Mouse (Mus musculus) induced T-regulatory cell, adult 2 months (primary cell): Measurements from ENCODE around the gene Gm47995.
A peak's percentile ranks its signal among the peaks of the same experiment; 100 is the strongest.
"Not testable (repeated sequence)": the region's sequence is repeated elsewhere in the genome, so short reads cannot be mapped to it uniquely, and the experiment has no call there.

Experiments used
- DNase-seq: peaks from one replicate; pipeline ENCODE4 v3.0.0-alpha.2; 2012; ENCODE audit warnings: low read depth

Gene Gm47995

DNA sequence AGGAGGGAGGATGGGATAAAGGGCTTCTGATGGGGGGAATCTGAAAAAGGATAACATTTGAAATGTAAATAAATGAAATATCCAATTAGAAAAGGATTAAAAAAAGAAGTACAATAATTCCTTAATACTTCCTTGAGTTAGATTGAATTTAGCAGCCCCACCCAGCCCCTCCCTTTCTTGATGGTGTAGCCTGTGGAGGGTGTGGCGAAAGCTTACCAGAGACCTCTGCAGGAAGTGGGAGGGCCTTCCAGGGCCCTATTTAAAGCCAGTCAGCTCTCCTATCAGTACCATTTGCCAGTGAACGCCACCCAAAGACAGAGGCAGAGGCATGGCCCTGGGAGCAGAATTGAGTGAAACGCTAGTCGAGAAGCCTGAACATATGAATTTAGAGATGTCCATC, at the start of gene Gm47995:
Gene Gm47995, plus strand, starts transcription at position 329 of the 400 bp plus-strand sequence.
- DNase-seq, result peak; percentile 11

DNA sequence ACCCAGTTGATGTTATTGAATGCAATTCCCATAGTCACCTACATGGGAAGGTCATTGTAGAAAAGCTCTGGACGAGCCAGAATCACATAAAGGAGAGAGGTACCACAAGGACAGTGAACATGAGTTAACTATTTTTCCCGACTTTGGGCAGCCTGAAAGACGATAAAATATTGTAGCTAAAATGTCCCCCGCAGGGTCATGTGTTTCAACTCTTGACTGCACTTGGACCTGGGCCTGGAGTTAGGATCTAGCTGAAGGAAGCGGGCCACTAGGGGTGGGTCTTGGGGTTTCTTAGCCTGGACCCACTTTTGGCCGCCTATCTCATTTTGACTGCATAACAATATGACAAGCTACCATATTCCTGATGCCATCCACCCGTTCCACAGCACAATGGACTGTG, 48.0 kb upstream of the Gm47995 start:
- no peak for DNase-seq

DNA sequence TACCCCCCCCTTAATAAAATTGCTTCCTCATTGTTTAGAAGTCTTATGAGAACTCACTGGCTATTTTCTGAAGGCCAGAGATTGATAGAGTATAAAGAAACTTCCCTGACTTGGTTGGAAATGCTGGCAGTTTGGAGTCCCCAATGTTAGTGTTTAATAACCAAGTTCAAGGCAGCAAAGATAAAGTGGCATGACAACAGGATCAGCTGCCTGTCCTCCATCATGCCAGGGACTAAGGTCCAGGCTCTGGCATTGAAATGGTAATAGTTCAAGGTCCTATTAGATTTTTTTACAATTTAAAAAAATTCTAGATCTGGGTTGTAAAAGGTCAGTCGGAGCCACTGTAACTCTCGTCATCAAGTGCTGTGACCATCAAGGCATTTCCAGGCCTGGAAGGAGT, 47.2 kb upstream of the Gm47995 start:
- no peak for DNase-seq

DNA sequence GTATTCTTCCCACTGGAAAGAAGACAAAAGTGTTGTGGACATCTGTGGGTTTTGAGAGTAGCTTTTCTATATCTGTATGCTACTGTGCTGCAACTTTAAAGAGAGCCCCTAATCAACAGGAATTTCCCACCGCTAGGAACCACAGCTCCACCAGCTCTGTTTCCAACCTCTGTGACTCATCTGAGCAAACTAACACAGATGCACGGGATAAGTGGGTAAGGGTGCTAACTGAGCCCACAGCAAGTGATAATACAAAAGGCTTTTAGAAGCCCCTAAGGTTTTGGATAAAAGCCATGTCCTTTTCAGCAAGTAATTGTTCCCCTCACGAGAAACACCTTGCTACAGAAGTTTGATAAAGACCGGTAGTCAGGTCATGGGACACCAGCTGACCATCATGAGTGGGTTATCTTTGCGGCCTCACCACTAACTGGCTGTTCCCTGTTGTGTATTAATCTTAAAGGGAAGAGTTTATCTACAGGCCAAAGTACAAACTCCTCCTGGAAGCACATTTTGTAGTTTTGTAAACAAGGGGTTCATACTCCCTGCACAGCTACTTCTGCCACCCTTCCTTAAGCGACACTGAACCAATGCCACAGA, 45.1 kb upstream of the Gm47995 start:
- DNase-seq, result no peak

DNA sequence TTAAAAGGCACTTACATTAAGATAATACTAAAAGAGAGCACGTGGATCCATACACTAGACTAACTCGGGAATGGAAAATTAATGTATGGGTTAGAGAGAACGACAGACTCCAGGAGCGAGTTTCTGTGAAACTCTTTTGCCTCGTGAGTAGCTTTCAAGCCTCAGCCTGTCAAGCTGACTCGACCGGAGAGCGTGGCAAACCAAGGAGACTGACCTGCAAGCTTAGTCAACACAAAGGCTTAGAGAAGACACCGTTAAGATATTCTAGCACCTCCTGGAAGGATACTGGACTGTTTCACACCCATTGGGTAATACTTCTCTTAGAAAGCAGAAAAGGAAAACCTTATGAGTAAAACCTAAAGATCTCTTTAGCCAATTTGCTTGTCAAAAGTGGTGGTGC, 44.1 kb upstream of the Gm47995 start:
- DNase-seq, result not testable (repeated sequence)

DNA sequence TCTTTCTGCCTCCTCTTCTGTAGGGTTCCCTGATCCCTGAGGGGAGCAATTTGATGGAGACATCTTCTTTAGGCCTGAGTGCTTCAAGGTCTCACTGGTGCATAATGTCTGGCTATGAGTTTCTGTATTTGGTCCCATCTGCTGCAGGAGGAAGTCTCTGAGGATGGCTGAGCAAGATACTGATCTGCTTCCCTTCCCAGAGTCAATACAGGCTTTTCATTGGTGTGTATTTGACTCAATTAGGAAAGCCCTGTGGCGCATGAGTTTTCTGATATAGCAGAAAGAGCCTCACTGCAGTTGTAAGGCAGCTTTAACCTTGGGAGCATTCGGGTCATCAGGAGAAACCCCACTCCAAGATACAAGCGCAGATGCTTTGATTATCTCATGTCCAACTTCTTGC, 42.1 kb upstream of the Gm47995 start:
- DNase-seq, result no peak

DNA sequence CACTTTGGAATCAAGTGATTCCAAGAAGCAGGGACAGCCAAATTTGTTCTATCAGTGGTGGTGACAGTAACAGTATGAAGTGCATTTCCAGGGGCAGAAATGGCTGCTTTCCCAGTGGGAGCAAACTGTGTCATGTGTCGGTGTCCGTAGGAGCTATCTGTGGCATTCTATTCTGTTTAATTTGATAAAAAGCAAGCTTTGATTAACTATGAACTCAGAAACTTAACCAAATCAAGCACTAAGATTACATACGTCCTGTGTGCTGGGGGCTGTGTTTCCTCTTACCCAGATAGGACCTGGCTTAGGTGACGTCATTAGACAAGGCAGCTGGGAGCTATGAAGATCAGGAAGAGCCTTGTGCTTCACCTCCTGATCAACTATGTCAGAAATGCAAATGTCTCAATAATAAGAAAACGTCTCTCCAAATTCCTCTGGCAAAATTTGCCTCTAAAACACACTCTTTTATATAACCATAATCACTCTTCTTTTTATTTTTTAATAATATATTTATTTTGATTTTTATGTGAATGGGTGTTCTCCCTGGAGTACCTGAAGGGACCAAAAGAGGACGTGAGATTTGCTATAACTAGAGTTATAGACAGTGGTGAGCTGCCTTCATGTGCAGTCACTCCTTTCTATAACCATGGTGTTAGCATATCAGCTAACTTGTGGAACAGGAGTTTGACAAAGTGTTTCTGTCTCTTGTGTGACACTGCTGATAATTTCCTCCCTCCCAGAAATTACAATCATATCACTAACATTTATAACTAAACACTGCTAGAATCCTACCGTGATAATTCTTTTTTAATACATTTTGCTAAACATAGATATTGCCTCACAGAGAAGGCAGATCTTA, 41.2 kb upstream of the Gm47995 start:
- DNase-seq, result no peak

DNA sequence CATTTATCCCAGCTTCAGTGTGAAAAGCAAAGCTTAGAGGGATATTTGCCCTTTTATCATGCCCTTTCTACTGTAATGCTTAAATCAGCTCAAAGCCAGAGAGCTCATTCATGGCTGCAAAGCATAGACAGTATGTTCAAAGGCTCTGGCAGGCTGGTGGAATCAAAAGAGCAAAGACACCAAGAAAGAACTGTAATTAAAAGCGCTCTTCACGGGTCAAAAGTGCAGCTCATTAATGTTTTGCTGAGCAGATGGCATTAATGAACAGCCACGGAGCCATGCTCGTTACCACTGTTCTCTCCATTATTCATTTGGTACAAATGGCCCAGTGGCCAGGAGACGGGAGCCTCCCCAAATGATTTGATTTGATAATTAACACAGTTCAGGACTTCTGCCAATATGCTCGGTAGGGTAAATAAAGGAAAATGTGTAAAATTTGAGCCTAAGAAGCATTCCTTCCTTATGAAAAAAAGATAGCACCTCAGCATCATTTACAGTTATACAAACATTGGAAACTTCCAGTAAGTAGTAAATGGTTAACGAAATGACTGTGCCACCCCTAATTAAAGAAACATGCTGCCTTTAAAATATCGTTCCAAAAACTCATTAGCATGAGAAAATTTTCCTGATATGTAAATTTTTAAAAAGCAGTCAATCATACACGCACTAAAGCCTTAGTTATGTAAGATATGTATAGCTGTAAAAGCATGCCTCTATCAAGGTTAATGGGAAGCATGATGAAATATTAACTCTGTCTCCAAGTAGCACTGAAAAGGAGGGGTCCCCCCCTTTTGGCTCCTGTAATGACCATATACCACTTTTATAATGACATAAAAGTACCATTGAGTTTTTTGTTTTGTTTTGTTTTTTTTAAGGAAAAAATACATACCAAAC, 40.0 kb upstream of the Gm47995 start:
- DNase-seq, result no peak

DNA sequence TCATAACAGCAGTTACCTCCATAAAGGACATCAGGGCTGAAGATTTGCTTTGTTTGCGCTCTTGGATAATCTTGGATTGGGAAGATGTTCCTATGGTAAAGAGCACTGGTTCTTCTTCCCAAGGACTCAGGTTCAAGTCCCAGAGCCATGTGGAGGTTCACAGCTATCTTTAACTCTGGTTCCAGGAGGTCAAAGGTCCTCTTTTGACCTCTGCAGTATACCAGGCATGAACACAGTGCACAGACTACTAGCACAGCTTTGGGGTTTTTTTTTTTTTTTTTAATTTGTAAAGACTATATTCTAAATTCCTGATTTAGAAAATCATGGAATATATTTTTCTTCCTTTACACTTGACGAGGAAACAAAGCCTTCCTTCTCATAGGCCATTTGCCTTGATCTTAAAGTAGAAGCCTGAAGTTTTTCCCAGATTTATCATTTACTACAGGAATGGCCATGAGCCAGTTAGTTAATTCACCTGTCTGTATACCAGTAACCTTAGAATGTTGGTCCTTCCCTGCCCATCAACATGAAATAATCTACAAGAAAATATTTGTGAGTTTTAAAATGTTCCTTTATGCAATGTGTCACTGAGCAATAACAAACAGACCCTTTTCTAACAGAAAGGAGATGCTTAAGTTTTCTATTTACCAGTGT, 39.3 kb upstream of the Gm47995 start:
- DNase-seq, result no peak

DNA sequence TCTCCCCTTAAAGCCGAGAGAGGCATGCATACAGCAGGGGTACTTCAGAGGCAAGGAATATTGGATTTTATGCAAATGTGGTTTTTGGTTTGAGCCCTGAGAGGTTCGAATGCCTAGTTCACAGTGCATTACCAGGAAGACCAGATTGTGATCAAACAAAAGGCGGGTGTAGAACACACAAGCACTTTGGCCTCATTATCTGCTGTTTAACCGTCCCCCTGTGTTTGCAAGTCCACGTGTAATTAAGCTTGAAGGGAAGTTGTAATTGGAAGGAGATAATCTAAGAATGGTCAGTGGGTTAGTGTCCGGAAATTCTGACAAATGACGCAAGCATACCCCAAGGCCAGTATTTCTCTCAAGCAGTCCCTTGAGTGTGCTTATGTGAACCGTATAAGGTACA, 32.2 kb upstream of the Gm47995 start:
- no peak for DNase-seq

DNA sequence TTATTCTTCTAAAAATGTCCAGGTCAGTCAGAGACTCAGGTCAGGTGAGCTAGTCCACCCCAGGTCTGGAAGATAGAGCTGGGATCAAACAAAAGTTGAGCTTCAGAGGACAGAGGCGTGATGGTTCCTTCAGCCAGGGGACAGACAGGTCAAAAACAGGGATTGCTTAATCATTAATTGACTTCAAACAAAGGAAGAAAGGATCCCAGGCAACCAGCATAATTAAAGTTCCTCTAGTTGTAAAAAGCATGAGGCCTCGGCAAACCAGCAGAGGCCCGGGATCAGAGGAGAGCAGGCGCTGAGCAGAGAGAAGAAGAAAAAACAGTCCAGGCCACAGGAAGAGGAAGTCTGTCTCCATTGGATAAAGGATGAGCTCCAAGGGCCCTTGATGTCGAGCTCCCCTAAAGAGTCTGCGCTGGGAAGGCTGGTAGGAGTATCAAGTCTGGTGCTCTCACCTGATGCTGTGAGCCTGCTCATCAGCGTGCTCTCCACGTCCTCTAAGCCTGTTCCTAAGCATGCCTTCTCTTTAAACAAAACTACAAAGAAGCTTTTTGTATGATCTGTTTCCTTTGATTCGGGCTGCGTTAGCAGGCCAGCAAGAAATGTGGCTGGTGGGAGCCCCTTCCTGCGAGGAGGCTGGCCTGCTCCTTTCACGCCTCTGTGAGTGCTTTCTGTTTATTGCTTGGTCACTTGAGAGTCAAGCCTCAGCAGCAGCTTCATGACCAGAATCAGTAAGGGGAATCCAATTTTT, 30.8 kb upstream of the Gm47995 start:
- no peak for DNase-seq

DNA sequence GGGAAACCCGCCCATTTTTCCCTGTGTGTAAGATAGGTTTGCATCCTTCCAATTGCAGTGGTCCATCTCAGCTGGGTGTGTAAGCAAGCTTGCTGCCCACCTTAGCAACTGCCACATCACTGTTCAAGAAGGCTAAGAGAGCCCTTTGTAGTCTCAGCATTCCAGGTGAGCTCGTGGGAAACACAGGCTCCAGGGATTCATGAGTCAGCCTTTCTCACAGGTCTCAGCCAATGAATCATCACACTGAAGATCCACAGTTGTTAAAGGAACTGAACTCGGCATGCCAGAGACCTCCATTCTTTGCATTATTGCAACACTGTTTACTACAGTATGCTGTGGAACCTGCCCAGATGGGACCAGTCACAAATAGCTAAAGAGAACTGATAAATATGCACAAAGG, 29.6 kb upstream of the Gm47995 start:
- DNase-seq, result no peak

DNA sequence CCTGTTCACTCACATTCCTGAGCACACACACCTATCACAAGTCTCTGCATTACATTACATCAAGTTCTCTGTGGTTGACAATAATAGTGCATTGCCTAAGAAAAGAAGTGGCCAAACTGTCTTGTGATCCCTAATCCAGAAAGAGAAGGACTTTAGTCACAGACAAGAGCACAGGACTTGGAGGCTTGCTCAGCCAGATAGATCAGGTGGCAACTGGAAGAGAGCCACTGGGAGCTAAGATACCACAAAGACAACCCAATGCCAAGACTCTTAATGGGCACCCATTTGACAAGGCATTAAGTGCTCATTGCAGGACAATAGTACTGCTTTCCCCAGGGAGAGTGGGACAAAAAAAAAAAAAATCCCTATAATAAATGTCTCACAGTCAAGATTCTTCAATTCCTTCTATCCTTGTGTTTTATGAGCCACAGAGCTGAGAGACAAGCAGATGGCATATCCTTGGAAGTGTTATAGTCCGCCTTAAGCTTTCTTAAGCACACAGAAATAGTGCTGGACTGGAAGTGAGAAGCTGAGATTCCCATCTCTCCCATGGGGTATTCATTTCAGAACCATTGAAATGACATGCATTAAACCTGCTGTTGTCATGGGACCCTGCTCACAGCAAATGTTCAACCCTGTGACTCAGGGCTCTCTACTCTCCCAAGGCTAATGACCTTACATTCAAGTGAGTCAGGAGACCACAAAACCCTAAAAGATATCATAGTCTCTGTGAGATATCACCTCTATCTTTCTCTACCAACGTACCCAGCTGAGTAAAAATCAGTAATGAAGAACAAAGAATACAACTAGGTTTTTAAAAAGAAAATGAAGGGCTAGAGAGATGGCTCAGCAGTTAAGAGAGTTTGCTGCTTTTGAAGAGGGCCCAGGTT, 26.4 kb upstream of the Gm47995 start:
- DNase-seq, result no peak

DNA sequence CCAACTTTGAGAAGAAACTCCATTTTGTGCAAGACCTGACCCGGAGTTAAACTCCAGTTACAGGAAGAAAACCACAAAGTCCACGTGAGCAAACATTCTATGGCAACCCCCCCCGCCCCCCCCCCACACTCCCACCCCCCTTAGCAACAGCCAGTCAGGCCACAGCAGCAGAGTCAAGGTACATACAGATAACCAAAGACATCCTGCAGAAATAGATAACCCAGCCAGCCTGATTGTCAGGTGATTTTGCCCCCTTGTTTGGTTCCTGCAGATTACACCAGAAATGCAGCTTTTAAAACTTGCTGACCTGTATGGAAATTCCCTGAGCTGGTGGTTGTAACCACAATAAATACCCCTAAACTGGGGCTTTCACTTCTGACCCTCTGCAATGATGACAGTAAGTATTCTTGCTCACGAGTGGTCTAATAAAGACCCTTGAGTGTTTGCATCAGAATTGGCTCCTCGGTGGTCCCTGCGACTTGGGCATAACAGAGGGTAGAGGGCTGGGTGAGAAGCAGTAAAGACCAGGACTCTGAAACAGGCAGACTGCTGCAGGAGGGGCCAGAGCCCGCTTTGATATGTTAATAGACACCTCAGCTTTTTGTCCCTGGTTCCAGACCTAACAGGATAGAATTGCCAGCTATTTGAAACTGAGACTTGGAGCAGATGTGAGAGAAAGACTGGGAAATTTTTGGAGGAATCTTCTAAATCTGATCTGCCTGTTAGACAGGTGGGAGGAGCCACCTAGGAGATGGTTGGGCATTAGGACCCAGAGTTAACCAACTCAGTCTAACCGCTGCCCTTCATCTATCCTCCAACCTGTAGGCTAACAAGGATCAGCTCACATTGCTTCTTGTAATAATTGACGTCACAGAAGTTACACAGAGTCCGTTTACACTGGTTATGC, 21.0 kb upstream of the Gm47995 start:
- DNase-seq, result peak; percentile 80

DNA sequence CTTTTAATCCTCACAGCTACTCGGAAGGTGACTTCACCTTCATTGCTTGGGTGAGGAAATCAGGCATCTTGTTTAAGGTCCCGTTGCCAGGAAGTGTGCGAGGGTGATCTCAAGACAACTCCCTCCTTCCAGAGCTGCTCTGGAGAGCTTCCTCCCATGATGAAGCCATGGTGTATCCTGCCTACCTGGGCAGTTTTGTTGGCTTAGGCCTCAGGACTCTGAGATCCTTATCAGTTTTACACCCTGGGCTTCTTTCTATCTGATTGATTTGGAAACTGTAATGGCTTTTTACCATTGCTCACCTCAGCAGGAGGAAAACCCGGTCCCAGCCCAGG, 20.3 kb upstream of the Gm47995 start:
- no peak for DNase-seq

DNA sequence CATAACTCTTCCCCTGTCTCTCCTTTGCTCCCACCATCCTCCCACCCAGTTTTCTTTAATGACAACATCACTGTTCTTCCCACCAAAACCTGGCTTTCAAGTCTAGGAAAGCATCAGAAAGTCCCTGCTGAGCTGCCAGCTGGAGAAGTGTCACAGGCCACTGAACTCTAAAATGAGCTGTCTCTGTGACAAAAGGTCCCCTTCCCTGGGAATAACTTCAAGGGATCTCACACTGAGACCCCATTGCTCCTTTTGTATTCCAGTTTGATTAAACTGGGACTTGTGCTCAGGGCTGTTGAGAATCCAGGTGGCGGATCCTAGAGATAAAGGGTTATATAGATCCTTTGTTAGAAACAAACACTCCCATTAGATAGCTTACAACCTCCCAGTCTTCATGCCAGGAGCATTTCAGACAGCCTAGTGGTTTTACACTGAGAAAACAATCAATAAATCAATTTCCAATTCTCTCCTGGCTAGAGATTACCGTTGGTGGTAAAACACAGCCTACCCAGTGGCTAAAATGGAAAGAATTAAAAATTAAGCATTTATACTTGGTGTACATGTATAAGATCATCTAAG, 19.7 kb upstream of the Gm47995 start:
- no peak for DNase-seq

DNA sequence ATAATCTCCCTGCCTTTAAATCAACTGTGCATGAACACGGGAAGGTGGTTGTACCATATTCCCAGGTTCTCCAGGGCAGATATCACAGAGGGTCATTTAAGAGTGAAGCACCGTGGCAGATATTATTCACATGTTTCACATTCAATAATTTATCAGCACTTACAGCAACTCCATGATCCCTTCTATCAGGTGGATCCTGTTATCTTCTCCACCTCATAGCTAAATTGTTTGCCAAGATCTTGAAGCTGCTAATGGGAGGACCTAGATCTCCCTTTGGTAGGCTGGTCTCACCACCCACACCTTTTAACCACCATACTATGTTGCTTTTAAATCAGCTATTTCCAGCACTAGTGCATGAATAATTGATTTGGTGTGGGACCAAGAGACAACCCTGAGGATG, 18.1 kb upstream of the Gm47995 start:
- DNase-seq, result no peak

DNA sequence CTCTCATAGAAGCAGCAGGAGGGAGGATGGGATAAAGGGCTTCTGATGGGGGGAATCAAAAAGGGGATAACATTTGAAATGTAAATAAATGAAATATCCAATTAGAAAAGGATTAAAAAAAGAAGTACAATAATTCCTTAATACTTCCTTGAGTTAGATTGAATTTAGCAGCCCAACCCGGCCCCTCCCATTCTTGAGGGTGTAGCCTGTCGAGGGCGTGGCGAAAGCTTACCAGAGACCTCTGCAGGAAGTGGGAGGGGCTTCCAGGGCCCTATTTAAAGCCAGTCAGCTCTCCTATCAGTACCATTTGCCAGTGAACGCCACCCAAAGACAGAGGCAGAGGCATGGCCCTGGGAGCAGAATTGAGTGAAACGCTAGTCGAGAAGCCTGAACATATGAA, 16.0 kb upstream of the Gm47995 start, which contains the start of gene Gm47985:
Gene Gm47985, plus strand, starts transcription at position 272 of the 400 bp plus-strand sequence.
- DNase-seq, result not testable (repeated sequence)

DNA sequence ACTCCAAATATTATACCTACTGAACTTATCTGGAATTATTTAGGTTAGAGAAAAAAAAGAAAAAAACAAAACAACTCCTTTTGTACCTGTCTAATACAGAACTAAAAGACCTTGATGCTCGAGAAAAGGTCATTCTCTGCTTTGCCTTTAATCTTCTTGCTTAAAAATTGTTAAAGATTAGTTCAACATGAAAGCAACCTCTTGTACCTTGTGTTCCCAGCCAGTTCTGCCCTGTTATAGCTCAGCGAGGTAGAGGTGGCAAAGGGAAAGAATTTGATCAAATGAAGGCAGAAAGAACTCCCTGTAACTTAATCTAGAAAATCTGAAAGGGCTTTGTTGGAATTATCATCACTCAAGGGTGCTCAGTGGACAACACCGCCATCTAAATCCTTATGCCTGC, 12.1 kb upstream of the Gm47995 start:
- DNase-seq, result not testable (repeated sequence)
